Mouse (Mus musculus) kidney, adult 8-10 months (tissue): ENCODE measurements at regions not wholly inside any gene's neighbourhood (a gene's known extent, or its start where the extent isn't known, plus 50 kb on each side); places are given as distances from the start of the nearest gene placed in this dataset.
"Not testable (repeated sequence)": the region's sequence is repeated elsewhere in the genome, so short reads cannot be mapped to it uniquely, and the experiment has no call there.

Source experiments
- DNase-seq, 2 experiments: peaks; one replicate each; pipeline ENCODE4 v3.0.0; 2022

DNA sequence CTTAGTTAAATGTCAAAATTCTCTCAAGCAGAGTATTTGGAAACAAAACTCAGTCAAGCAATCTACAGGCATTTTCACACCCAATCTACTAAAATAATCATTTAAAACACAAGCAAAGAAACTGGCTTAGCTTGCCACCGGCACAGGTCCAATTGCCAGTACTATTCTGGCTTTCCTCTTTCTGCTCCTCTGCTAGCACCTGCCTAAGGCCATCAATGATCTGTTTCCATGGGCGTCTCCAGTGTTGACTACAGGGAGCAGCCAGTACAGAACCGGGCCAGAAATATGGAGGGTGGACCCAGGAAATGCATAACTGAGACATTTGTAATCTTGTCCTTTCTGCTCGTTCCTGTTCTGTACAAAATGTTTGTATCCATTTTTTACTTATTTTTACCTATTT is 96.4 kb upstream of the C6 start:
- DNase-seq, result no peak

DNA sequence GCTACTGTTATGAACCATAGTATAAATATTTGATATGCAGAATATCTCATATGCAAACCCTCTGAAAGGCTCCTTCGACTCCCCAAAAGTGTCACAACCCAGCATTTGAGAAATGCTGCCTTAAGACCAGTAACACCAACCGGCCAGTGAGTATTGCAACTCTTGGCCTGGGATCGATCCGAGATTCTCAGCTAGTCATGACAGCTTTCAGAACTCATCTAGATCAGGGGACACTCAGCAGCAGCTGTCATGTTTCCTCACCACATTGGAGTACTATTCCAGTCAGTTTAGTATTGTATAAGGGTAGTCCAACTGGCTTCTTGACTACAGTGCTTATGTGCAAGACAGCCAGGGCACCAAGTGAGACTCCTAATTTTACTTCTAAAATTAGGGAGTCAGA is 85.3 kb upstream of the C6 start:
- no peak for DNase-seq

DNA sequence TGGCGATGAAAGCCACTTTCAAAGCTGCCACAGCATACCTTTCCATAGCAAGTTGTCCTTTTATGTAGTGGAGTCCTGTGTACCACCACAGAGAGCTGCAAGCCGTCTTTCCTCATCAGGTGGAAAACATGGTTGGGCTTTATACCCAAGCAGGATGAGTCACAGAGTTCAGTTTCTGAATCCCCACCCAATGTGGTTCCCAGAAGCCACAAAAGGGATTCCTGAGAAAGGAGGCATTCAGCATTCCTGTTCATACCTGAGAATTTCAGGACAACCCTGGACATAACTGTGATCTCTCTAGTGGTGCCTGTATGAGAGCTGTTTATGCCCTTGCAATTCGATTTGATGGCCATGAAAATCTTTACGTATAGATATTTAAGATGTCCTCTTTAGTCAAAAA is 84.1 kb upstream of the C6 start:
- no peak for DNase-seq

DNA sequence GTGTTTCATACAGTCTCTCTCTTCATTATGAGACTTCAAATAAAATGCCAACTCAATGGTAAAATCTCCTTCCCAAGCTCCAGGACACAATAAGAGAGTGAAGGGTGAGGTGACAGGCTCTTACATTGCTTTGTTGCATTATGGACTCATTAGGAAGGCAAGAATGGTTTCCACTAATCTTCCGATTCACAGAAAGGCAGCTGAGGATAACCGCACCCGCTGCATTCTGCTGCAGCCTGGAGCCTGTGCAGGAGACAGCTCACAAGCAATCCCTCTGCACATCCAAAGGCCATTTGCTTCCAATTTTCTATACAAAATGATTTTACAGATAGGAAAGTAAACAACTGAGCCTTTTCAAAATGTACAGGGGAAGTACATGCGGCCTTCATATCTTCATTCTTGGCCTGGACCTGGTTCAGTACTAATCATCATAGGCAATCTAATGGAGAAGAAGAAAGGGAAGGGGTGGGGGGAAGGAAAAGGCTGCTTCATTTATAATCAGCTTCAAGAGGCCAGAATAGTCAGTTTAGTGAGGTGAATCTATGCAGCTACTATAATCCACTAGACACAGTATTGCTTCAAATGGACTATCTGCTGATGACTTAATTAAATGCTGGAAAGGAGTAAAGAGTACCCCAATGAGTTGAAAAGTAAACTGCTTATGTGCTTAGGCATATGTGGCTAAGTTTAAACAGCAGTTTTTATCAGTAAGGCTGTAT is 82.9 kb upstream of the C6 start:
- DNase-seq, result no peak

DNA sequence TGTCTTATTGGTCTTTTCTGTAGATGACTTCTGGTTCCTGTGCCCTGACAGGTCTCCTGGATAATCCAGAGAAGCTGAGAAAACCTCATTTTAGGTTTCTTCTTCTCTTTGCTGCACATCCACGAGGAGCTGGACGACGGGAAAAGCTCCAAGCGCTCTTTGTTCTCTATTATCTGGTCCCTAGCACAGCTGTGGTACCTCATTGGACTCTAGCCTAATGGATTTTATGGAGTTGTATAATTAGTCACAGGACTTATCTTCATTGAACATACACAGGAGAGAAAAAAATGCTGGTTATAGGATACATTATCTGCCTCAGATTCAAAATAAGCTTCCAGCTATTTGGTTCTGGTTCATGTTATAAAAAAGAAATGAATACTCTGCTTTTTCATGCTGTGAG is 78.3 kb upstream of the C6 start:
- no peak for DNase-seq

DNA sequence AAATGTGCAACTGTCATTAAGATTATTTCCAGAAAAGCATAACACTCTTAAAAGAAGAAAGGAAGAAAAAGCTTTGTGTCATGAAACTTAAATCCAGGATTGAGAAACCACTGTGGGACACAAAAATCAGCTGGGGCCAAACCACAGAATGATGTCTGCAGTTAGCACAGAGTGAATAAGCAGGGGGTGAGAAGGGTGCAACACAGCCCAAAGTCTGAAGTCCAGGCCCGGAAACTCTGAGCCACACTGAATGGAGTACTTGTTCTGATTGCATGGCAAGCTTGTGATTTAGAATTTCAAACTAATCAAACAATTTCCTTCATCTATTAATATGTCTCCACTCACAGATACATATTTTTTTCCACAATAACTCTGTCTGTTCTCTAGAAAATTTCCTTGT is 73.3 kb upstream of the C6 start:
- DNase-seq, result peak in 1 of 2 experiments; percentile 13

DNA sequence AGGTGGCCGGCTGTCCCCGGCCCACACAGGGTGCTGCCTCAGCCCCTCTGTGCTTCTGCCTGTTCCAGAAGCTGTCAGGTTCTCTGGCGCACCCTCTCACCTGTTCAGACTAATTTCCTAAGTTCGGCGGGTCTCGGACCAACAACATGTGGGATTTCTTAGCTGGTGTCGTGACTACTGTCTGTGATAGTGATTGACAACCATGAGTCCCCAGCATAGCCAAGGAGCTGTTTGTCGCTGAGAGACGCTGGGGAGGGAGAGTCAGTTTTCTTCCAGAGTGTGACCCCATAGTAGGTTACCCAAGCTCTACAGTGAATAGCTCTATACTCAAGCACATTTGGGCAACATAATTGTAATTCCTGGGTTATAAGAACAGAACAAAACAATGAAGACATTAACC is 54.1 kb upstream of the C6 start:
- not testable (repeated sequence) for DNase-seq
